Mouse (Mus musculus): ENCODE measurements at regions not wholly inside any gene's neighbourhood (a gene's known extent, or its start where the extent isn't known, plus 50 kb on each side); places are given as distances from the start of the nearest gene placed in this dataset.
A peak's percentile ranks its signal among the peaks of the same experiment; 100 is the strongest.
"Not testable (repeated sequence)": the region's sequence is repeated elsewhere in the genome, so short reads cannot be mapped to it uniquely, and the experiment has no call there.

DNA sequence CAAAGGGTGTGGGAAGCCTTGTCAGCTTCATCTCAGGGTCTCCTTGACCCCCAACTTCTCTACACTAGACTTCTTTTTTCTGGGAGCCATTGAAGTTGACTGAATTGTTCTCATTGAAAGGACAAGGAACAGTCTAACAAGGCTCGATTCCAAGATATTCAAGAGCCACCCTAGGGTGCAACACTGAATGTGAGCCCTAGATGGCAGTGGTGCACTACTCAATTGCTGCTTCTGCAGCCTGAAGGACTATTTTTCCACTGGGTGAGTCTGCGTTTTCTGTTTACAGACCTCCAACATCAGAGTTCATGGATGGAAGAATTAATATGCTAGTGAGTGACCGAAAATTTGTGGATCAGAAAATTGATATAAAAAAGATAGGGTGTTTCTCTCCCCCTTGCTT is 161.5 kb downstream of the Hpcal1 start:
- DNase-seq = peak; percentile 16

GRCm38 (mm10) chr12:17872491-17872890 is 181.8 kb downstream of the Hpcal1 start:
- not testable (repeated sequence) for DNase-seq

- DNase-seq = peak; percentile 39
Measured at GRCm38 (mm10) chr12:17881371-17882116, 190.9 kb downstream of the Hpcal1 start.

DNA sequence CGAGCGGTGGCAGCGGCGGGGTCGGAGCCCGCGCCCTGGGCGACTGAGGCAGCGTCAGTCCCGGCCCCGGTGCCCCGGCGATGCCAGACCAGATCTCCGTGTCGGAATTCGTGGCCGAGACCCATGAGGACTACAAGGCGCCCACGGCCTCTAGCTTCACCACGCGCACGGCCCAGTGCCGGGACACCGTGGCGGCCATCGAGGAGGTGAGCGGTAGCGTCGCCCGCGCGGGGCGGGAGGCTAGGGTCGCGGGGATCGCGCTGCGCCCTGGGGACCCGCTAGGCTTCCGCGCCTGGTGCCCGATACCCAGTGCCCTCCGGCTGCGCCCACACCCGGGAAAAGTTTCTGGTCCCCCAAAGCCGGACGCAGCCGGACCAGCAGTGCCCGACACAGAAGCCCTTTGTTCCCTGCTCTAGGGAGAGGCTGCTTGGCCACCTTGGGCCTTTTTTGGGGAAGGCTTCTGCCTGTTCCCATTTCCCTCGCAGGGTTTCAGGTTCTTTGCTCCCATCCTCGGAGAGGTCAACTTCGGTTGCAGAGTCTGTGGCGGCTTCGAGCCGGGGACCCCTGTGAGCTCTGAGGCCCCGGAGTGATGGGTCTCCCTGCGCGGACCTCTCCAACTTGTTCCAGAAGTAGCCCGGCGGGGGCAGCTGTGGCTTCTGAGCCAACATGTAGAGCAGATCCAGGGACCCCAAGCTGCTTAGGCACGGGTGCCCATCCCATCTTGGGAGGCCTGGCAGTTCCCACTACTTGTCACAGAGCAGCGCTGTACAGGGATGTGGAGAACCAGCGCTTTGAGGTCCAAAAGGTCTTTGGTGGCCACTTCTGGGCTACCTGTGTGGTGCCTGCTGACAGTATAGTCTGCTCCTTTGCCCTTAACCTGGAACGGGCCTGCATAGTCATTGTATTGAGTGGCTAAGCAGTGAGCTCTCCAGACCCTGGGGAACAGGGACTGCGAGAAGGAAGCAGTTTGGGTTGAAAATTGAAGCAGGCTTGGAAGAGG is 191.8 kb downstream of the Hpcal1 start:
- DNase-seq = not testable (repeated sequence)

GRCm38 (mm10) chr12:17891663-17892310 is 201.1 kb downstream of the Hpcal1 start:
- DNase-seq = not testable (repeated sequence)

GRCm38 (mm10) chr12:17913058-17913457 is 222.4 kb downstream of the Hpcal1 start:
- DNase-seq = not testable (repeated sequence)

Data from cerebellum, adult 11 months (tissue).